Mouse (Mus musculus): ENCODE data around the gene Akap7.

Gene Akap7

DNA sequence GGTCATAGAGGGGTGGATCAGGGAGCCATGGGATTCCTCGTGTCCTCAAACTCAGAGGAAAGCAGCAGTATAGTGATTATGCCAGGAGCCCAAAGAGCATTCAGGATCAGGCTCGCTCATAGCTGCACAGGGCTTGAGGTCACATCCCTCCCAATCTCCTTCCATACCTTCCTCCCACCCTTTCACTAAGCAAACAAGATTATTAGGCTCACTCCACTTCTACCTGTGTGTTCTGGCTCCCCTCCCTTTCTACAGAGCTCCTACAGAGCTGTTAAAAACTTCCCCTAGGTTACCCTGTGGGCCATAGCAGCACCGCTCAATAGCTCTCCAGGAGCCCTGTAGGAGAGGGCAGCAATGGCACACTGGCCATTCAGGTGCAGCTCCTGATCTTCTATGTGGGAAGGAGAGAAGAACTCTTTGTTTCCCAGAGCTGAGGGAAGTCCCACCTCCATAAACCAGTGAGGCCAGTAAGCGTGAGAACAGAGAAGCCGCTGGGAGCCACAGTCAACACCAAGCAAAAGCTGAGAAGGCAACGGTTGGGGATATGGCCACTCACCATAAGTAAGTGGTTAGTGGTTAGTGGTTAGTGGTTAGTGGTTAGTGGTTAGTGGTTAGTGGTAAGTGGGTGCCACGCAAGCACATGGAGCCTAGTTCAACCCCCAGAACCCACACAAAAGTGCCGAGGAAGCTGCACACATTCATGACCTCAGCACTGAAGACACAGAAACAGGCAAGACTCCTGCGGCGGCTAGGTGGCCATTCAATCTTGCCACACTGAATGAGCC is 122.7 kb downstream of the Akap7 start:
- 83% methylated on average over 10 of the region's 10 CpGs for WGBS

GRCm38 (mm10) chr10:25183271-25183670 is 124.4 kb downstream of the Akap7 start:
- WGBS, result 71% methylated on average over 6 of the region's 6 CpGs

DNA sequence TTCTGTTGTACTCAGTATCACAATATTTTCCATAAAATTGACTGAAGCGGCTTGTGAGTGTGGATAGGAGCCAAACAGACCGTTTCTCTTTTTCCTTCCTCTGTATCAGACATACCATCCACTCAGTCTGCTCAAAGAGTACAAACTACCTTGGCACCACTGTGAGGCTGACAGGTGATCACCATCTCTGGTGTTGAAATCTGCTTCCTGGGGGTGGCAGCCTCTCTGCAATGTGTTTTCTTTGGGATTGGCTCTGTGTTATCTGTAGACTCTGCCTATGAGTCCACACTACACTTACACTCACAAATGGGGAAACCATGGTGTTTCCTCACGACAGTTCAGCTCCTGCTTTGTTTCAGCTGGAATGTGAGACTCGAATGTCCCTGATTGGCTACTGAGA is 128.6 kb downstream of the Akap7 start:
- 53% methylated on average over 4 of the region's 4 CpGs for WGBS

- 89% methylated on average over 5 of the region's 5 CpGs for WGBS
Measured at GRCm38 (mm10) chr10:25177270-25177669, 130.4 kb downstream of the Akap7 start.

DNA sequence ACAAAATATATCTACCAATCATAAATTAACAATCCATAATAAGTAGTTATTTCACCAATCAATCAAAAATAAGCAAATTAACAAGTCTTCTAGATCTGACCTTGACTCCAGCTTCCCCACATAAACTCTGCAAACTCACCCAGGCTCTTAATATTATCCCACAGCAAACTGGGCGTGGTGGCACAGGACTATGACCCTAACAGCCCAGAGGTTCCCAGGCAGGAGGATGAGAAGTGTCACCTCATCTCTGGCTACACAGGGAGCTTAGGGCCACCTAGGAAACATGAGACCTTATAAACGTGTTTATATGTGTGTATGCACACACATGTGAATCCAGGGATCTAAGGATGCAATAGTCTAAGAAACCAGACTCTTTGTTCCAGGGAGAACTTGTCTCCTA is 132.8 kb downstream of the Akap7 start:
- 74% methylated on average over 2 of the region's 2 CpGs for WGBS

DNA sequence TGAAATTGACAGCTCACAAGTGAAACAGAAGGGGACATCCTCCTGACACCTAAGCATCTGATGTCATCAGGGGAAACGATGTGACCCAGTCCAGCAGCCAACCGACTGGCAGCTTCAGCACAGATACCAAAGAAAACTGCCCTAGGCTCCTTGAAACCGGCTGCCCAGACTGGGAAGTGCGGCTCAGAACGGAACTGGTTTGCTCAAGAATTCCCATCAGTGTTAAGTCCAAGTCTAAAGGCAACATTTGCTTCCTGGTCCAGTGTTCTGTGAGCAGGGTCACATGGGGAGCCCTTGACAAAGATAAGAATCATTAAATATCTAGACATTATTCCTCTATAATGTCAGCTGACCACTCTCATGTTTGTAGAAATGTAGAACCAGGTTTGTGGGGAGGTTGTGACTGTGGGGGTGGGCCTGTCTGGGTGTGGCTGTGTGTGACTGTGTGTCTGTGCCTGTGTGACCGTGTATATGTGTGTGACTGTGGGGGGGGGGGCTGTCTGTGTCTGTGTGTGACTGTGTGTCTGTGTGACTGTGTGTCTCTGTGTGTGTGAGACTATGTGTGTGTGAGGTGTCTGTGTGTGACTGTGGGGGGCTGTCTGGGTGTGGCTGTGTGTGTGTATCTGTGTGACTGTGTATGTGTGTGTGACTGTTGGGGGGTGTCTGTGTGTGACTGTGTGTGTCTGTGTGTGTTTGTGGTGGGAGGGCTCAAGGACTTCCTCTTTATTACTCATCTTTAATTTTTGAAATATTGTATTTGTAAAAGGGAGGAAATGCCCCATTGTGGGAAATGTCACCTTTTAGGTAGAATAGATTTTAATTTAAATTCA is 140.1 kb downstream of the Akap7 start:
- WGBS, result 73% methylated on average over 6 of the region's 6 CpGs

DNA sequence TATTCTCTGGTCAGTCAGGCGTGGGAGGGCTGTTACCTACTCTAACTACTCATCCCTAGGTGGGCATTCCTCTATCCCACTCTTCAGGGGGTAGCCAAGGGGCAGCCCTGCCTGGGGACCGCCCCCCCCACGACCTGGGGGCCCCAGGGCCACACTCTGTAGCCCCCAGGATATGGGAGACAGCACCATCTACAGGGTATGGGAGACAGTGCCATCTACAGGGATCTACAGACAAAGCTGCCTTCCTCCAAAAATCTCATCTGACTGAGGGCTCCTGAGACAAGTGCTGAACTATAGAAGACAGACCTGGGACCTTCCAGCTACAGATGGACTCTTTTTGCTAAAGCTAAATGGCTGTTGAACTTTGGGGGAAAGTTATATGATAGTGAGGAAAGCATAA is 144.2 kb downstream of the Akap7 start:
- 36% methylated on average over 3 of the region's 3 CpGs for WGBS

DNA sequence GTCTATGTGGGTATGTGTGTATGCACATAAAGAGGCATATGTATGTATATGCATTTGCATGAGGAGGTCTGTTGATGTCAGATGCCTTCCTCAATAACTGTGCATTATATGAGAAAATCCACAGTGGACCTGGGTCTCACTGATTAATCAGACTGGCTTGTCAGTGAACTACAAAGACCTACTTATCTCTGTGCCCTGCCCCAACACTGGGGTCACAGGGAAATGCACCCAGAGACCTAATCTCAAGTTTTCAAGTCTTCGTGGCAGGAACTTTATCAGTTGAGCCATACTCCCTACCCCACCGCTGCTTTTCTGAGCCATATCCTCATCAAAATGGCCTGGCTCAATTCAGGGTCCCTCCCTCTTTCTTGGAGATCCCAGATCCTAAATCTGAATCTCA is 146.0 kb downstream of the Akap7 start:
- WGBS, result 79% methylated on average over 2 of the region's 2 CpGs

- 91% methylated on average over 5 of the region's 5 CpGs for WGBS
Measured at GRCm38 (mm10) chr10:25158651-25159050, 149.0 kb downstream of the Akap7 start.

GRCm38 (mm10) chr10:25154225-25154624 is 153.4 kb downstream of the Akap7 start:
- WGBS, result 85% methylated on average over 6 of the region's 6 CpGs

GRCm38 (mm10) chr10:25151172-25151800 is 156.4 kb downstream of the Akap7 start:
- 76% methylated on average over 7 of the region's 7 CpGs for WGBS

GRCm38 (mm10) chr10:25145851-25146250 is 161.8 kb downstream of the Akap7 start:
- WGBS, result 26% methylated on average over 12 of the region's 12 CpGs

- WGBS, result 40% methylated on average over 18 of the region's 18 CpGs
Measured at GRCm38 (mm10) chr10:25144787-25145761, 162.6 kb downstream of the Akap7 start.

DNA sequence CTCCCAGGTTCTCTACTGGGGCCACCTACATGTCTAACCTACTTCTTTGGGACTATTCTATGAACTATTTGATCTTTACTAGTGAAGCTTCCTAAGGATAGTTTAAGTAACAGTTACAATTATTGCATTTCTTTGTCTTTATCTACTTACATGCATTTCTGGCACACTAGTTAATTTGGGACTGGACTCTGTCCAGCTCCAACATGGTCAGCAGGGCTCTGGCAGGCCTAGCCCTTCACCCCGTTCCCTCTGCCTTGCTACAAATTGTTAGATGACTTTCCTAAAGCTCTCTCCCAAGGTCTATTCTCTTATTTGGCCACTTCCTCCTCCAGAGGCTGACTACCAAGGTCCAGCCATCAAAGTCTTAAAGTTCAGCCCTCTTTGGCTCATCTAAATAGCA is 165.9 kb downstream of the Akap7 start:
- WGBS, result 79% methylated on average over 1 of the region's 1 CpGs

DNA sequence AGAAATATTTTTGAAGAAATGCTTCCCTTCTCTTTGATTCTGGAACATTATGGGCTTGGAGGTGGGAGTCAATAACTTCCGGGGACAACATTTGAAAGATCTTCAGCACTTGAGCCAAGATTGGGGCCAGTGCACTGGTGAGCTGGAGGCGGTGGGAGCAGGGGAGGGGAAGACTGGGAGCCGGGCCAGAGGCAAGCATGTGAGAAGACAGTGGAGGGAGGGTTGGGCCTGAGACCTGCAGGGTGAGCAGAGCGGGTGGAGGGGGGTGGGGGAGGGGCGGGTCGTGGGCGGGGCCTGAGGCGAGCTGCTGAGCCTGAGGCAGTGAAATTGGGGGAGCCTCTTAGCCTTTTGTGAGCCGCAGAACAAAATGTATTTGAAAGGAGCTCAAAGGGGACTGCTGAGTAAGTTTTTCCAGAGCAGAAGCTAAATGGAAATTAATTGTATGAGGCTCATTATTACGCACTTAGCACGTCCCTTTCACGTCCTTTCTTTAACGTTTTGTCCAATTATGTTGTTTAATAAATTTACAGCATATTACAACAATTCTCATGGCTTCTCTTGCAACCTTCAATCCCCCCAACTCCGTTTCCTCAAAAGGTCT is 167.4 kb downstream of the Akap7 start:
- WGBS, result 39% methylated on average over 12 of the region's 14 CpGs

- WGBS, result 100% methylated on average over 1 of the region's 1 CpGs
Measured at GRCm38 (mm10) chr10:25133581-25133980, 174.1 kb downstream of the Akap7 start.

DNA sequence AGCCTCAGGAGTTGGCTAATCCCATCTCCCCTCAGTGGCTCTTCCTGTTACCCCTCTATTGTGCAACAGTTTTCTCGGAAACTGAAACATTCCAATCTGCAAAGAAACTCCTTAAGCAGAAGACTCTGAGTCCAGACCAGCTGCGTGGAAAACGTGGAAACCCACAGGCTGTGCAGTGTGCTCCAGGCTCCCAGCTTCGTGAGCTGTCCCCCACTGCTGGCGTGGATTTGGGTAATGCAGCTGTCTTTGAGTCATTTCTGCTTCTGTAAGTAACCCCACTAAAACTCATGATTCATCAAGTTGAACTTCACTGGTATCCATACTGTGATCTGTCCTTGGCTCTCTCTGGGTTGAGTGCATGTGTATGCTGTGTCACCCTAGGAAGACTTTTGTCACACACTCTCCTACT is 179.2 kb downstream of the Akap7 start:
- WGBS, result 73% methylated on average over 5 of the region's 5 CpGs

GRCm38 (mm10) chr10:25126035-25126434 is 181.6 kb downstream of the Akap7 start:
- 75% methylated on average over 2 of the region's 2 CpGs for WGBS

DNA sequence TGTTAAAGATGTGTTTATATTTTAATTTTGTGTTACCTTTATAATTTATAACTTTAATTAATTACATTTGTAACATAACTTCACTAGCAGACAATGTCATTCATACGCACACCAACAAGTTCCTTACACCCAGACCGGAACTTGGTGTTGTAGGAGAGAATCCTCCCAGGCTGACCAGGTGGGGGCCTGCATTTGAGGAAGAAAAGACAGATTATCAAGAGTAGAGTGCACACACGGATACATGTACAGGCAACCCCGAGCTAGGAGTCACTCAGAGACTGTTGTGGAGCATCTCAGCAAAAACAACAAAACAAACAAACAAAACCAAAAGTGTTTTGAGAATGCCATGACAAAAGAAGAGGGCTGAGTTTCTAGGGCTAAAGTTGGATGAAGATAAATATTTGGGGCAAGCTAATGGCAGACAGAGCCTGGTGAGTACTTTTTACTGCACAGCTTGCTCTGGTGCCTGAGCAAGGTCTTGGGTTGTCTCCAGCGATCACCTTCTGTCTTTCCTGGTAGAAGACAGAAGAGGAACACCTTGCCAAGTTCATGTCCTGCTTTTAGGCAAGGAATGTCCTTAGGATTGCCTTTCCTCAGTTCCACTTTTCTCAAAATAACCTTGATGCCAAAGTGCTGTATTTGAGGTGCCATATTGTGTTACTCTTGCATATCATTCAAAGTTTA is 186.7 kb downstream of the Akap7 start:
- 96% methylated on average over 5 of the region's 5 CpGs for WGBS

Measured in cerebral cortex, adult 2 months (tissue).